Mouse (Mus musculus) stomach, embryonic 15.5 days (tissue): ENCODE data around the gene Atp8a1. TPM values are rescaled to one million over a fixed set of nuclear protein-coding genes. Genes with fewer than 3 reads are reported as not detected.

Experiments
- microRNA-seq: library from miRNA; unstranded; fragments of <30 nt; microRNA quantifications from one replicate; pipeline ENCODE4, GENCODE M21; 2016
- polyA plus RNA-seq: library from polyadenylated mRNA; unstranded; fragments of >200 nt; fragmentation: Nextera tagmentation; extraction: Ambion mirVana; gene quantifications from 2 replicates; pipeline ENCODE4 v1.2.1, GENCODE M21; 2015

Atp8a1 gene
- polyA plus RNA-seq, 1 experiment from 2014 or later, result 13.5 TPM

Small RNA genes lying within 50 kb of the gene (microRNA-seq; reads per million reads assigned to microRNA genes)
- not detected for gene Gm23617

Other genes starting within 250 kb of the Atp8a1 start
- 25.1 and 27.3 TPM in 2 replicates for gene Shisa3, start 239.6 kb downstream of the Atp8a1 start, polyA plus RNA-seq
- gene Gm5108, start 94.2 kb upstream of the Atp8a1 start, polyA plus RNA-seq, result not detected in 2 replicates
- not detected in 2 replicates for gene Gm21905, start 99.0 kb upstream of the Atp8a1 start, polyA plus RNA-seq
- not detected in 2 replicates for gene Grxcr1, start 184.4 kb upstream of the Atp8a1 start, polyA plus RNA-seq